Mouse (Mus musculus) hindbrain, embryonic 16.5 days (tissue): ENCODE data around the gene Ap4b1. TPM values are rescaled to one million over a fixed set of nuclear protein-coding genes. Genes with fewer than 3 reads are reported as not detected.
"Not testable (repeated sequence)": the region's sequence is repeated elsewhere in the genome, so short reads cannot be mapped to it uniquely, and the experiment has no call there.

Experiments
- ATAC-seq: fragments of 200-750 bp; cut with Nextera tagmentation; 2 replicates; pipeline ENCODE4 v1.8.0; 2017; ENCODE audit warnings: moderate TSS enrichment, moderate library complexity
- H3K27ac ChIP-seq: fragments of 300-500 bp; sonication (generic); 2 replicates; pipeline ENCODE4 v1.5.1; 2014; ENCODE audit warnings: low read depth, mild to moderate bottlenecking, control low read depth, low read length, moderate library complexity
- H3K27me3 ChIP-seq: fragments of 300-500 bp; sonication (generic); replicated peaks from 2 replicates; pipeline ENCODE4 v1.6.1; 2014; ENCODE audit warnings: low read length; ENCODE audit not compliant: control insufficient read depth, insufficient read depth
- H3K36me3 ChIP-seq: fragments of 300-500 bp; sonication (generic); 2 replicates; pipeline ENCODE4 v1.6.1; 2014; ENCODE audit warnings: mild to moderate bottlenecking, low read length, moderate library complexity, mixed read lengths; ENCODE audit not compliant: control insufficient read depth, insufficient read depth
- H3K4me1 ChIP-seq: fragments of 300-500 bp; sonication (generic); 2 replicates; pipeline ENCODE4 v1.6.1; 2014; ENCODE audit warnings: low read depth, low read length; ENCODE audit not compliant: control insufficient read depth, insufficient read depth
- H3K4me2 ChIP-seq: fragments of 300-500 bp; sonication (generic); 2 replicates; pipeline ENCODE4 v1.6.1; 2014; ENCODE audit warnings: mild to moderate bottlenecking, low read length, control low read depth, moderate library complexity
- H3K4me3 ChIP-seq: fragments of 300-500 bp; sonication (generic); 2 replicates; pipeline ENCODE4 v1.5.1; 2014; ENCODE audit warnings: mild to moderate bottlenecking, low read length, control low read depth, moderate library complexity
- H3K9ac ChIP-seq: fragments of 300-500 bp; sonication (generic); 2 replicates; pipeline ENCODE4 v1.6.1; 2014; ENCODE audit warnings: low read depth, mild to moderate bottlenecking, control low read depth, low read length, moderate library complexity
- H3K9me3 ChIP-seq: fragments of 300-500 bp; sonication (generic); 2 replicates; pipeline ENCODE4 v1.6.1; 2014; ENCODE audit warnings: mild to moderate bottlenecking, low read length, moderate library complexity; ENCODE audit not compliant: control insufficient read depth
- WGBS: fragments of 180-500 bp; shearing (Covaris S2); extraction: QIAGEN DNeasy Blood & Tissue Kit; methylation state at CpG from one replicate; pipeline ENCODE4 v1.1.7; 2014; 5-methylcytosine and 5-hydroxymethylcytosine counted together
- polyA plus RNA-seq: library from polyadenylated mRNA; unstranded; fragments of >200 nt; fragmentation: Nextera tagmentation; extraction: Ambion mirVana; gene quantifications from 2 replicates; pipeline ENCODE4 v1.2.1, GENCODE M21; 2015

Ap4b1 gene
- polyA plus RNA-seq, 1 experiment from 2014 or later = 22.1 TPM

- not testable (repeated sequence) for H3K4me3 ChIP-seq, H3K4me1 ChIP-seq, H3K27me3 ChIP-seq, H3K9ac ChIP-seq, H3K36me3 ChIP-seq, ATAC-seq, H3K9me3 ChIP-seq, H3K4me2 ChIP-seq, H3K27ac ChIP-seq
- 81% methylated on average over 3 of the region's 3 CpGs for WGBS
These were observed 30.9 kb downstream of the Ap4b1 start for GRCm38 (mm10) chr3:103840195-103840594.

GRCm38 (mm10) chr3:103840946-103841345 lies 31.6 kb downstream of the Ap4b1 start:
- not testable (repeated sequence) for H3K27ac ChIP-seq, ATAC-seq, H3K27me3 ChIP-seq, H3K9ac ChIP-seq, H3K9me3 ChIP-seq, H3K4me1 ChIP-seq, H3K4me2 ChIP-seq, H3K36me3 ChIP-seq, H3K4me3 ChIP-seq
- 92% methylated on average over 7 of the region's 7 CpGs for WGBS

GRCm38 (mm10) chr3:103850644-103851363 lies 41.5 kb downstream of the Ap4b1 start:
- H3K36me3 ChIP-seq = no peaks in the 10 kb centered on the region
- no peak overlapping the region for H3K4me2 ChIP-seq
- no peak overlapping the region for H3K27ac ChIP-seq
- ATAC-seq = no peak
- no peaks in the 10 kb centered on the region for H3K27me3 ChIP-seq
- H3K4me1 ChIP-seq = no peaks in the 10 kb centered on the region
- H3K9ac ChIP-seq = no peak overlapping the region
- no peaks in the 10 kb centered on the region for H3K9me3 ChIP-seq
- H3K4me3 ChIP-seq = no peak overlapping the region
- WGBS = 83% methylated on average over 9 of the region's 9 CpGs

GRCm38 (mm10) chr3:103851481-103851880 lies 42.2 kb downstream of the Ap4b1 start:
- no peaks in the 10 kb centered on the region for H3K27me3 ChIP-seq
- H3K4me1 ChIP-seq = no peaks in the 10 kb centered on the region
- no peak overlapping the region for H3K27ac ChIP-seq
- H3K4me2 ChIP-seq = no peak overlapping the region
- no peak overlapping the region for H3K4me3 ChIP-seq
- ATAC-seq = no peak
- H3K36me3 ChIP-seq = no peaks in the 10 kb centered on the region
- no peaks in the 10 kb centered on the region for H3K9me3 ChIP-seq
- 91% methylated on average over 6 of the region's 6 CpGs for WGBS
- H3K9ac ChIP-seq = no peak overlapping the region

GRCm38 (mm10) chr3:103851882-103852281 lies 42.6 kb downstream of the Ap4b1 start:
- H3K9me3 ChIP-seq = no peaks in the 10 kb centered on the region
- no peaks in the 10 kb centered on the region for H3K4me1 ChIP-seq
- no peak for ATAC-seq
- H3K36me3 ChIP-seq = no peaks in the 10 kb centered on the region
- no peak overlapping the region for H3K27ac ChIP-seq
- H3K9ac ChIP-seq = no peak overlapping the region
- WGBS = 90% methylated on average over 8 of the region's 8 CpGs
- H3K4me2 ChIP-seq = no peak overlapping the region
- no peaks in the 10 kb centered on the region for H3K27me3 ChIP-seq
- no peak overlapping the region for H3K4me3 ChIP-seq

GRCm38 (mm10) chr3:103852565-103853299 lies 43.4 kb downstream of the Ap4b1 start:
- 48% methylated on average over 3 of the region's 3 CpGs for WGBS

GRCm38 (mm10) chr3:103853804-103854203 lies 44.5 kb downstream of the Ap4b1 start:
- WGBS = 50% methylated on average over 8 of the region's 8 CpGs
- ATAC-seq = no peak
- Histone ChIP-seq H3K27me3 (no peaks in the 10 kb centered on the region), H3K4me1 (no peaks in the 10 kb centered on the region), H3K4me2 (no peak overlapping the region), H3K36me3 (no peaks in the 10 kb centered on the region), H3K9ac (no peak overlapping the region), H3K27ac (no peak overlapping the region), H3K4me3 (no peak overlapping the region), H3K9me3 (no peaks in the 10 kb centered on the region)

More at GRCm38 (mm10) chr3:103852565-103853299, 43.4 kb downstream of the Ap4b1 start:
- Histone ChIP-seq H3K36me3 (no peaks in the 10 kb centered on the region), H3K9me3 (no peaks in the 10 kb centered on the region), H3K27ac (no peak overlapping the region), H3K4me1 (no peaks in the 10 kb centered on the region), H3K27me3 (no peaks in the 10 kb centered on the region), H3K4me2 (no peak overlapping the region), H3K9ac (no peak overlapping the region), H3K4me3 (no peak overlapping the region)
- ATAC-seq = no peak

- H3K4me1 ChIP-seq = no peaks in the 10 kb centered on the region
- no peak overlapping the region for H3K27ac ChIP-seq
- 92% methylated on average over 7 of the region's 7 CpGs for WGBS
- H3K4me2 ChIP-seq = no peak overlapping the region
- H3K9ac ChIP-seq = no peak overlapping the region
- H3K9me3 ChIP-seq = no peaks in the 10 kb centered on the region
- no peaks in the 10 kb centered on the region for H3K36me3 ChIP-seq
- H3K4me3 ChIP-seq = no peak overlapping the region
- no peaks in the 10 kb centered on the region for H3K27me3 ChIP-seq
- no peak for ATAC-seq
These were observed 47.9 kb downstream of the Ap4b1 start for GRCm38 (mm10) chr3:103857036-103857805.

GRCm38 (mm10) chr3:103857977-103858563 lies 48.8 kb downstream of the Ap4b1 start:
- 84% methylated on average over 6 of the region's 6 CpGs for WGBS
- Histone ChIP-seq H3K4me1 (no peaks in the 10 kb centered on the region), H3K27ac (no peak overlapping the region), H3K4me3 (no peak overlapping the region), H3K9ac (no peak overlapping the region), H3K4me2 (no peak overlapping the region), H3K9me3 (no peaks in the 10 kb centered on the region), H3K27me3 (no peaks in the 10 kb centered on the region), H3K36me3 (no peaks in the 10 kb centered on the region)
- no peak for ATAC-seq
